Mouse (Mus musculus): ENCODE measurements around the gene Bad. TPM values are rescaled to one million over a fixed set of nuclear protein-coding genes. Genes with fewer than 3 reads are reported as not detected.

The Bad gene
- polyA plus RNA-seq, 1 experiment, result 36.2 TPM

DNA sequence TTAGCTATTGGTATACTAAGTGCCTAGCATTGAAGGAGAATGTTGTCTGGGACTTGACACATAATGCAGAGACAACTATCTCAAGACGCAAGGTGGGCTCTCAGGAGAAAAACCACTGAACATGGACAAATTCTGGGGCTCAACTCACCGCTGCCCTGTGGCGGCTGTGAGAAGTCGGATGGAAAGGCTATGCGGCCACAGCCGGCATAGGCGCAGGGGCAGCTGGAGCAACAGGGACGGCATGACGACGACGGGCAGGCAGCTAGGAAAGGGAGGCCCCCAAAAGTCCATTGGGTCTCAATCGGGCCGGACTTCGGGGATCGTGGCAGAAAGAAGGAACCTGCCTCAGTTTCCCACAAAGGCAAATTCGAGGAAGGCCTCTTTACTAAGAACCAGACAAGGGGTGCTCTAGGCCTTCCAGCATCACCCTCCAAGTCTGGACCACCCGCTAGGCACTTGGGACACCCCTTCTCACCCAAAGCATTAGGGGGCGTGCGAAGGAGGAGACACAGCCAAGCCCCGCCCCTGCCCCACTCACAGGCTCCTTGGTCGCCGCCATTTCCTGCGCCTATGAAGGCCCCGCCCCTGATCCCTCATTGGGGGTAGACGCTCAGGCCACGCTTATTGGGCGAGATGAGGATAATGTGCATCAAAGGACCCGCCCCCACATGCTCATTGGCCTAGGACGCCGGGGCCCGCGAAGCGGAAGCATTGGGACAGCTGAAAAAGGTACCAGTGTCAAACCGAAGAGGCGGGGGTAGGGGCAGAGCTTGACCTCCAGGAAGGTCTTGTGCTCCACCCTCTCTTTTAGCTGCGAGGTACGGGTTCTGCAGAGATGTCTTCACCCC is 50.6 kb downstream of the Bad start, which contains the start of gene Dnajc4:
Gene Dnajc4 (minus strand): TSS at position 562 of the 848 bp plus-strand sequence.
- H3K4me1 ChIP-seq (ENCODE audit: control insufficient read depth, insufficient read depth, low read length), result peaks cover 17% of the 10 kb centered on the region
- TF ChIP-seq POLR2A (IDR thresholded peaks at IDR 0.05; ENCODE audit: borderline replicate concordance, low read depth, low read length) (no peak), CTCF (IDR thresholded peaks at IDR 0.05; ENCODE audit: low read depth, low read length) (no peak)
- H3K4me3 ChIP-seq (ENCODE audit: insufficient read depth, low read length), result peak within 1 kb of the TSS; percentile 70
- peak within 1 kb of the TSS; percentile 12 for H3K27ac ChIP-seq (ENCODE audit: insufficient read depth, low read depth, low read length)

DNA sequence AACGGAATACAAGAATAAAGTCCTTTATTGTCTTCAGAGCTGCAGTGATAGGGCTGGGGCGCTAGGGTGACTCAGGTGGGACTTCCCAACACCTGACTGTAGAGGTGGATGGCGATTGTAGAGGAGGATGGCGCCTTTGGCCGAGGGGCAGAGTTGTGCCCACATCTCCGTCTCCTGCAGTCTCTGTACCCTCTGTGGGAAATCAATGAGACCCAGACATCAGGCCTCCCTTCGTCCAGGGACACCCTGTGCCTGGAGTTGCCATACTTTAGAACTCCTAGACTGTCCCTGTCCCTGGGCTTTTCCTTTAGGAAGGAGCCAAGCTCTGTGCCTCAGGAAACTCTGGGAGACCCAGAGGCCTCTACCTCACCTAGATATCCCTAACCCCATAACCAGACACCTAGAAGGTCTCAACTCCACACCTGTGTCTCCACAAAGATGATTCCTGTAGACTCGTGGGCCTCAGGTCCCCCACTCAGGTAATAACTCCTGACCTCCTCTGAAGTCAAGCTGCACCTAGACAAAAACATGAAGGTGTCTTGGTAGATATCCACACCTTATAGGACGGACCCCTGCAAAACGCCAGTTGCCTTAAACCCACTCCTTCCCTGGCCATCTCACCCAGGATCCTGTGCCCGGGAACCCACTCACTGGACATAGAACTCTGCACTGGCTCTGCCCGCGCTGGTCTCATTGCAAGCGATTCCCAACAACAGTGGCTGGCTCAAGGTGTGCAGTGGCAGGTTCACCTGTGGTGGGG is 51.5 kb downstream of the Bad start:
- Histone ChIP-seq H3K4me3 (ENCODE audit: insufficient read depth, low read length) (peak overlapping the region; percentile 53), H3K27ac (ENCODE audit: insufficient read depth, low read depth, low read length) (peak overlapping the region; percentile 12), H3K4me1 (ENCODE audit: control insufficient read depth, insufficient read depth, low read length) (peaks cover 14% of the 10 kb centered on the region)
- no peak for TF ChIP-seq CTCF (IDR thresholded peaks at IDR 0.05; ENCODE audit: low read depth, low read length)
- TF ChIP-seq POLR2A (IDR thresholded peaks at IDR 0.05; ENCODE audit: borderline replicate concordance, low read depth, low read length), result no peak

DNA sequence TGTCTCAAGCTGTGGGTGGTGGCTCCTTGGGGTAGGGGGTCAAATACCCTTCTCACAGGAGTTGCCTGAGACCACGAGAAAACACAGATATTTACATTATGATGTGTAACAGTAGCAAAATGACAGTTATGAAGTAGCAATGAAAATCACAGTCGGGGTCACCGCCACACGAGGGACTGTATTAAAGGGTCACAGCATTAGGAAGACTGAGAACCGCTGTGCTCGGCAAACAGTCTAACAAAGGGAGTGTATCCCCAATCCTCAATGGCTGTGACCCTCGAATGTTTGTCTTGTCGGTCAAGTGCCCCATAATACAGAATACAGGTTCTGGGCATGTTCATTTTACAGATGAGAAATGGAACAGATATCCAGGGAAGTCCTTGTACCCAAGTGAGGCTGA is 52.3 kb downstream of the Bad start:
- Histone ChIP-seq H3K4me3 (ENCODE audit: insufficient read depth, low read length) (no peak overlapping the region), H3K27ac (ENCODE audit: insufficient read depth, low read depth, low read length) (no peak overlapping the region), H3K4me1 (ENCODE audit: control insufficient read depth, insufficient read depth, low read length) (peaks cover 13% of the 10 kb centered on the region)
- TF ChIP-seq CTCF (IDR thresholded peaks at IDR 0.05; ENCODE audit: low read depth, low read length) (no peak), POLR2A (IDR thresholded peaks at IDR 0.05; ENCODE audit: borderline replicate concordance, low read depth, low read length) (no peak)

DNA sequence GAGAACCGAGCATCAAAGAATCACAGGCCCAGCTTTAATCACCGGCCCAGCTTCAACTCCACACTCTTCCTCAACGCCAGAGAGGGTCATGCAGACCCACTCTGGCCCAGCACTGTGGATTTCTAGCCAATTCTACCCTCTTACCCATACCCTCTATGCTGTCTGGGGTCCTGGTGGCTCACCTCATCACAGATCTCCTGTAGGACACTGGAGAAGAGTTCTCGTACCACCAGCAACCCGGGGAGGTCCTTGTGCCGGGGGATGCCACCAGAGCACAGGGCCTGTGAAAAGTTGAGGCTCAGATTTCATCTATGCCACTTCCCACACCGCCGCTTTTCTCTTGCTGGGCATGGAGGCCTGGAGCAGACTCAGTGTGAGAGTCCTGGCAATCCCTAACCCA is 52.8 kb downstream of the Bad start:
- H3K27ac ChIP-seq (ENCODE audit: insufficient read depth, low read depth, low read length), result no peak overlapping the region
- H3K4me3 ChIP-seq (ENCODE audit: insufficient read depth, low read length), result no peak overlapping the region
- TF ChIP-seq POLR2A (IDR thresholded peaks at IDR 0.05; ENCODE audit: borderline replicate concordance, low read depth, low read length), result no peak
- TF ChIP-seq CTCF (IDR thresholded peaks at IDR 0.05; ENCODE audit: low read depth, low read length), result no peak
- H3K4me1 ChIP-seq (ENCODE audit: control insufficient read depth, insufficient read depth, low read length), result peaks cover 13% of the 10 kb centered on the region

DNA sequence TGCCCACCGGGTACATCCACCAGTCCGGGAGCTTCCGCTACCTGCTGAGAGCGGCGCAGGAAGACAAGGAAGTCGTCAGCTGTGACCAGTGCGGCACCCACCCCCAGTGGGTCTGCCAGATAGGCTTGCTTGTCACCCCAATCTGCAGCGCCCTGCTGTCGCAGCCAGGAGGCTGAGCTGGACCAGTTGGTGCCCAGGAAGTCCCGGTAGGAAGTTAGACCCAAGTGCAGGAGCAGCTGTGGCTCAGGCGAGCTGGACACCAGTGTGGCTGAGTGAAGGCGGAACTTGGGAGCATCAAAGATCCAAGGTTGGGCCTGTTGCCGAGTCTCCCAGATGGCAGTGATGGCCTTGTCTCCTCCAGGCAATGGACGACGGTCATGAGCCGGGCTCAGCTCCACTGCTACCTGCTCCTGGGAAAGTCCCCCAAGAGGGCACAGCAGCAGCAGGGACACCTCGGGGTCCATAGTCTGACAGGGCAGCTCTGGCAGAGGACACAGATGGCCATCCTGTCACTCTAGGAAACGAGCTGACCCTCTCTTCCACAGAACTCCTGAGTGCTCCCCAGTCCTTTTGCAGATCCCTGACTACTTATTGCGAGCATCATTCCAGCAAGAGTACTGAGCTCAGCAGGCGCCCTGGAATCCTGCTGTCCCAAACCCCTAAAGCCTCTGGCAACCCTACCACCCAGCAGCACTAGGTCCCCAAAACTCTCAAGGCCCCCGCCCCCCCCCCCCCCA is 53.8 kb downstream of the Bad start:
- Histone ChIP-seq H3K4me1 (ENCODE audit: control insufficient read depth, insufficient read depth, low read length) (peaks cover 13% of the 10 kb centered on the region), H3K27ac (ENCODE audit: insufficient read depth, low read depth, low read length) (no peak overlapping the region), H3K4me3 (ENCODE audit: insufficient read depth, low read length) (peak overlapping the region; percentile 57)
- no peak for TF ChIP-seq CTCF (IDR thresholded peaks at IDR 0.05; ENCODE audit: low read depth, low read length)
- no peak for TF ChIP-seq POLR2A (IDR thresholded peaks at IDR 0.05; ENCODE audit: borderline replicate concordance, low read depth, low read length)

DNA sequence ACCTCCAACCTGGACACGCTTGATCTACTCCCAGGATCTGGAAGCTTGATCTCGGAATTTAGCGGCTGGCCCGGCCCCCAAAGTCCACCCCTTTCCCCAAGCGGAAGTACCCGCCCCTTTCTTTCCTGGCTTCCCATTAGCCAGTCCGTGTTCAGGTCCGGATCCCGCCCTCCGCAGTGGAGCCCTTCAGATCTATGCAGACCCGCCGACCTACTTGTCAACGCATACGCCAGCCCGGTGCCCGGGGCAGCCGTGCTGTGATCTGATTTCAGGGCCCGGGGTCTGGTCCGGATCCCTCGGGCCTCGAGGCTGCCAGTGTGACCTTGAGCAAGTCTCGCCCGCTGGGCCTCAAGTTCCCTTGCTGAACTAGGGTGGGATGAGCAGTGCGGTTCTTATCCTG is 54.3 kb downstream of the Bad start, which contains the start of the genes Nudt22 and Trpt1:
Gene Nudt22 (minus strand): TSS at position 112 of the 400 bp plus-strand sequence.
Gene Trpt1 (plus strand): TSS at position 126 of the 400 bp plus-strand sequence.
- Histone ChIP-seq H3K27ac (ENCODE audit: insufficient read depth, low read depth, low read length) (0 out of 2 replicates have a peak within 1 kb of the TSS, but pooled peaks have one; percentile 4), H3K4me3 (ENCODE audit: insufficient read depth, low read length) (peak within 1 kb of the TSS; percentile 58), H3K4me1 (ENCODE audit: control insufficient read depth, insufficient read depth, low read length) (peaks cover 13% of the 10 kb centered on the region)
- TF ChIP-seq POLR2A (IDR thresholded peaks at IDR 0.05; ENCODE audit: borderline replicate concordance, low read depth, low read length) (no peak), CTCF (IDR thresholded peaks at IDR 0.05; ENCODE audit: low read depth, low read length) (no peak)

DNA sequence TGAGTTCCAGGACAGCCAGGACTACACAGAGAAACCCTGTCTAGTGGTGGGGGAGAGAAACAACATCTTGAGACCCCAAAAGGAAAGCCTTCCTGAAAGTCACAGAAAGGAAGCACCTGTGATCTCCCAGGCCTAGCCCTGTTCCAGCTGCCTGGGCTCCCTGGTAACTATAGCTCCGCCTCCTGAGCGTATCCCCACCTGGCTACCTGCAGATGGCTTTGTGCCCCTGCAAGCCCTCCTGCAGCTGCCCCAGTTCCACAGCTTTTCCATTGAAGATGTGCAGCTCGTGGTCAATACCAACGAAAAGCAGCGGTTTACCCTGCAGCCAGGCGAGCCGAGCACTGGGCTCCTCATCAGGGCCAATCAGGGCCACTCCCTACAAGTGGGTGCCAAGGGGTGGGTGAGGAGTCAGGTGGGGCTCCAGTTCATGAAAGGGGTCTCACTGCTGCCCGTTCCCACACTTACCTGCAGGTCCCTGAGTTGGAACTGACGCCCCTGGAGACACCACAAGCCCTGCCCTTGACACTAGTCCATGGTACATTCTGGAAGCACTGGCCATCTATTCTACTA is 56.1 kb downstream of the Bad start:
- TF ChIP-seq POLR2A (IDR thresholded peaks at IDR 0.05; ENCODE audit: borderline replicate concordance, low read depth, low read length) (no peak), CTCF (IDR thresholded peaks at IDR 0.05; ENCODE audit: low read depth, low read length) (no peak)
- Histone ChIP-seq H3K27ac (ENCODE audit: insufficient read depth, low read depth, low read length) (no peak overlapping the region), H3K4me1 (ENCODE audit: control insufficient read depth, insufficient read depth, low read length) (peaks cover 12% of the 10 kb centered on the region), H3K4me3 (ENCODE audit: insufficient read depth, low read length) (no peak overlapping the region)

DNA sequence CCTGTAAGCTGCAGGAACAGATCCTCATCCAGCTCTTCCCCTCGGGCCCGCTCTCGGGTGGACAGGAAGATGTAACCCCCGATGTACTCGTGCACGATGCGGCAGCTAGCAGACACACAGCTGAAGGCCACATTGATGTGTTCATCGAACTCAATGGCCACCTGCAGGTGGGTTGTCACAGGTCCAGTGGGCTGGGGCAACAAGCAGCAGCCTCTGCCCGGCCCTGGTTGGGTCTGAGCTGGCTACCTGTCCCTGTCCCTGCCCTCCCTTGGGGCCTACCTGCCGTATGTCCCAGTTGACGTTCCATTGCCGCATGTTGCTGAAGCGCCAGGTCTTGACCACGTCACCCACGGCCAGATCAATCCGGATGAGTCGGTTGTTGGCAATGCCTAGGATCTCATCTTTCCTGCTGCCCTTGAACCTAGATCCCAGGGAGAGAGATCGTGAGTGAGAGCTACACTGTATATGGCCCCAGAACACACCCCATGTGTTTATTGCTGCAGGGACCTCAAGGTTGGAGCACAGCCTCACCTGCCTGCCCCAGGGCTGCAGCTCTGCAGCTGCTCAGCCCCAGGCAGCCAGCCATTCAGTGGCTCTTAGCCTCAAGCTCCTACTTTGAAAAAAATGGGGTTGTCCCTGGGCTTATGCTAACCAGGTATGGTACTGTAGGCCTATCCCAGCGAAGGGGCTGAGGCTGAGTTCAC is 57.9 kb downstream of the Bad start:
- TF ChIP-seq CTCF (IDR thresholded peaks at IDR 0.05; ENCODE audit: low read depth, low read length) (no peak), POLR2A (IDR thresholded peaks at IDR 0.05; ENCODE audit: borderline replicate concordance, low read depth, low read length) (no peak)
- peaks cover 10% of the 10 kb centered on the region for H3K4me1 ChIP-seq (ENCODE audit: control insufficient read depth, insufficient read depth, low read length)
- no peak overlapping the region for H3K4me3 ChIP-seq (ENCODE audit: insufficient read depth, low read length)
- H3K27ac ChIP-seq (ENCODE audit: insufficient read depth, low read depth, low read length), result no peak overlapping the region

Other genes starting within 250 kb of the Bad start
- gene Rps6ka4, start 101.2 kb upstream of the Bad start, polyA plus RNA-seq (2012; ENCODE audit: insufficient read depth, insufficient read length, missing spikeins), result 17.9 and 20.5 TPM in 2 replicates
- gene Ccdc88b, start 83.7 kb upstream of the Bad start, polyA plus RNA-seq (2012; ENCODE audit: insufficient read depth, insufficient read length, missing spikeins), result 31.8 and 33.2 TPM in 2 replicates
- gene Trmt112, start 32.2 kb upstream of the Bad start, polyA plus RNA-seq (2012; ENCODE audit: insufficient read depth, insufficient read length, missing spikeins), result 71.2 and 82.0 TPM in 2 replicates
- 349 and 382 TPM in 2 replicates for gene Prdx5, start 31.8 kb upstream of the Bad start, polyA plus RNA-seq (2012; ENCODE audit: insufficient read depth, insufficient read length, missing spikeins)
- gene Esrra, start 20.0 kb upstream of the Bad start, polyA plus RNA-seq (2012; ENCODE audit: insufficient read depth, insufficient read length, missing spikeins), result 35.3 and 41.6 TPM in 2 replicates
- not detected in 2 replicates for gene Catsperz, start 16.5 kb upstream of the Bad start, polyA plus RNA-seq (2012; ENCODE audit: insufficient read depth, insufficient read length, missing spikeins)
- not detected in 2 replicates for gene Kcnk4, start 7.3 kb upstream of the Bad start, polyA plus RNA-seq (2012; ENCODE audit: insufficient read depth, insufficient read length, missing spikeins)
- 31.6 and 36.4 TPM in 2 replicates for gene Gpr137, start 619 bp downstream of the Bad start, polyA plus RNA-seq (2012; ENCODE audit: insufficient read depth, insufficient read length, missing spikeins)
- gene Ppp1r14b, start 33.1 kb downstream of the Bad start, polyA plus RNA-seq (2012; ENCODE audit: insufficient read depth, insufficient read length, missing spikeins), result 64.2 and 73.7 TPM in 2 replicates
- 39.8 and 40.6 TPM in 2 replicates for gene Plcb3, start 34.6 kb downstream of the Bad start, polyA plus RNA-seq (2012; ENCODE audit: insufficient read depth, insufficient read length, missing spikeins)
- 118 and 126 TPM in 2 replicates for gene Fkbp2, start 38.6 kb downstream of the Bad start, polyA plus RNA-seq (2012; ENCODE audit: insufficient read depth, insufficient read length, missing spikeins)
- gene Vegfb, start 45.8 kb downstream of the Bad start, polyA plus RNA-seq (2012; ENCODE audit: insufficient read depth, insufficient read length, missing spikeins), result 30.1 and 39.9 TPM in 2 replicates
- 26.8 and 32.2 TPM in 2 replicates for gene Dnajc4, start 50.7 kb downstream of the Bad start, polyA plus RNA-seq (2012; ENCODE audit: insufficient read depth, insufficient read length, missing spikeins)
- gene Nudt22, start 54.3 kb downstream of the Bad start, polyA plus RNA-seq (2012; ENCODE audit: insufficient read depth, insufficient read length, missing spikeins), result 9.6 and 11.1 TPM in 2 replicates
- 1.7 and 2.5 TPM in 2 replicates for gene Trpt1, start 54.3 kb downstream of the Bad start, polyA plus RNA-seq (2012; ENCODE audit: insufficient read depth, insufficient read length, missing spikeins)
- 179 and 190 TPM in 2 replicates for gene Fermt3, start 77.6 kb downstream of the Bad start, polyA plus RNA-seq (2012; ENCODE audit: insufficient read depth, insufficient read length, missing spikeins)
- 54.7 and 56.2 TPM in 2 replicates for gene Stip1, start 98.1 kb downstream of the Bad start, polyA plus RNA-seq (2012; ENCODE audit: insufficient read depth, insufficient read length, missing spikeins)
- gene Macrod1, start 114.9 kb downstream of the Bad start, polyA plus RNA-seq (2012; ENCODE audit: insufficient read depth, insufficient read length, missing spikeins), result 14.9 and 18.3 TPM in 2 replicates
- gene Flrt1, start 163.9 kb downstream of the Bad start, polyA plus RNA-seq (2012; ENCODE audit: insufficient read depth, insufficient read length, missing spikeins), result not detected in 2 replicates

Measured in bone marrow macrophage, adult 2 months (primary cell).